Mouse (Mus musculus) MEL-GATA-1-ER (cell line): ENCODE measurements around the gene Zfp966.
"Not testable (repeated sequence)": the region's sequence is repeated elsewhere in the genome, so short reads cannot be mapped to it uniquely, and the experiment has no call there.

Experiments
- DNase-seq: peaks from one replicate; pipeline ENCODE4 v3.0.0-alpha.2; 2012; ENCODE audit warnings: low read depth; ENCODE audit errors: extremely low read depth

Gene Zfp966

GRCm38 (mm10) chr2:175931000-175931399, at the start of gene Zfp966:
Zfp966 (minus strand) TSS chr2:175931100.
- not testable (repeated sequence) for DNase-seq

- not testable (repeated sequence) for DNase-seq
Observed at GRCm38 (mm10) chr2:175965031-175965430, 34.1 kb upstream of the Zfp966 start, which contains the start of gene Gm2026. Gm2026 (plus strand) TSS chr2:175965331.

- DNase-seq: not testable (repeated sequence)
Observed at GRCm38 (mm10) chr2:175869024-175869423, 61.9 kb downstream of the Zfp966 start, which contains the start of gene Gm6710. Gm6710 (plus strand) TSS chr2:175869219.
